Mouse (Mus musculus): ENCODE results near the gene Nrn1.

Gene Nrn1

DNA sequence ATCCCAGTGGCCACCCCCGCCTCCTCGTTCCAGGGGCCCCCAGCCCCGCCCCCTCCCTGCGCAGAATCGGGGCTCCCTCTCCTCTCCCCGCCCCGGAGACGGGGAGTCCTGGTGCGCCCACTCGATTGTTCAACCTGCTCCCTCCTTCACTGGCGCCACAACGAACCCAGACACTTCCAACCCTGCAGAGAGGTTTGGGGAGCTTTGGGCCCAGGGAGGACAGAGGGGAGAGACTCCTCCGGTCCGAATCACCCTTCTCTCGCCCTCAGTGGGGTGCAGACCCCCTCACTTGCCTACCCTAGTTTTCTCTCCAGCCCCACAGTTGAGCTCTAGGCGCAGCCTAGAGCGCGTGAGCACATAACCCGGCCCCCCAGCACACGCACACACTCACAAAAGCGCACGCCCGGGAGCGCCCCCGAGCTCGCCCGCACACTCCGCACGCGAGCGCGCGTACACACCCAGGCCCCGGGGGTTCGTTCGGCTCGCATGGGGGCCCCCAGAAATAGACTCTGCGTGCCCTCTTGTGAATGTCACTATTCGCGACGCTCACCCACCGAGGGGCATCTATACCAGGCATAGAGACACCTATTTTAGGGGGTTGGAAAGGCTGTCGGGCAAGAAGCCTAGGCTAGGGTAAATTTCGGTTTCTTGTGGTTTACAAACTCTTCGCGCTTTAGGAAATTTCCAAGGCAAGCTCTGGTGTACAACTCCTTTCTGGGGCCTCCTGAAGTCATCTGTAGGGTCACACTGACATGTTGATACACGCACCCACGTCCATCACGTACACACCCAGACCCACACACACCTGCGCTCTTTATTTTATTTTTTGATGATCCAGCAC, at the start of gene Nrn1:
Gene Nrn1, minus strand, starts transcription at position 401 of the 841 bp plus-strand sequence.
- DNase-seq, result no peak

DNA sequence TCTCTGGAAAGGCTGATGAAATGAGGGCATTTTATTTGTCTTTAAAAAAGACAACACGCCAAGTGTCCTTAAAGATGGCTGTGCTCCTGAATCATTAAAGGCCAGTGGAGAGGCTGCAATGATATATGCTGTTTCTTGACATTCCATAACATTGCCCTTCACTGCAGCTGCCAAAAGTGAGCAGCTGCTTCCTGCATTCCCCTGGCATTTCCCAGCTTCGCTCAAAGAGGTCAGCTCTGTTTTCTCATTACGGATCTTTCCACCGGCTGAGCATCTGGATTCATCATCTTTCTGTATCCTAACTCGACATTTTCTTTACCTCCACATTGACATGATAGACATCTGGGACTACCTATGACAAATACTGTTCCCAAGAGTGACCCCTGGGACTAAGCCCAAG, 44.7 kb upstream of the Nrn1 start:
- no peak for DNase-seq

GRCm38 (mm10) chr13:36766801-36767200, 31.9 kb upstream of the Nrn1 start:
- DNase-seq, result no peak

DNA sequence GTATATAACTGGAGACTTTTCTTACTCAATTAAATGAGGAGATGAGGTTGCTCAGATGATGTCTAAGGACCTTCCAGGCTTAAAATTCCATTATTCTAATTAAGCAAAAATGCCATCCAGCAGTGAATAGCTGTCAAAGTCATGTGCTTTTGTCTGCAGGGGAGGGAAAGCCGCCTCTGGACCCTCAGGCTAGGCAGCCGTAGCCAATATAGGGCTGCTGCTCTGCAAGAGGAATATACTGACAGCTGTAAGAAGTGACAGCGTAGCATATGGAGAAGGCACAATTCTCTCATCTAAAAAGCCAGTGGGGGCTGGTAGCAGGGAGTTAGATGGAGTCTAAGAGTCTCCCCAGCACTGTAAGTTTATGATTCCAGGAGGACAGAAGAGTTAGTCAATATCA, 16.9 kb upstream of the Nrn1 start:
- DNase-seq, result no peak

DNA sequence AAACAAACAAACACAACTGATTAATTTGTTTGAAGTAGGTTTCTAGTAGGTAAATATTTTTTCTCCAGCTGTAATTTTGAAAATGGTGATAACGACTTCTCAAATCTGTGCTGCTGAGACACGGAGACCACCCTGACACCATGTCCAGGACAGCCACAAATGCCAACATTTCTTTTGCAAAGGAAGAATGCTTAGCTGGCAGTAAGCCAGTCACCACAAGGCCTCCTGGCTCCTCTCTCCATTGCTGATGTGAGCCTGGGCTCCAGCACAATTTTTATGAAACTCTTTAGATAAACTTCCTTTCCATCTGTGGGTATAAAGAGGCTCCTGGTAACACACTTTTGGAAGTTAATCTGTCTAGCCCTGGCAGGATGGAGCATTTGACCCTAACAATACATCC, 15.1 kb upstream of the Nrn1 start:
- DNase-seq, result no peak

DNA sequence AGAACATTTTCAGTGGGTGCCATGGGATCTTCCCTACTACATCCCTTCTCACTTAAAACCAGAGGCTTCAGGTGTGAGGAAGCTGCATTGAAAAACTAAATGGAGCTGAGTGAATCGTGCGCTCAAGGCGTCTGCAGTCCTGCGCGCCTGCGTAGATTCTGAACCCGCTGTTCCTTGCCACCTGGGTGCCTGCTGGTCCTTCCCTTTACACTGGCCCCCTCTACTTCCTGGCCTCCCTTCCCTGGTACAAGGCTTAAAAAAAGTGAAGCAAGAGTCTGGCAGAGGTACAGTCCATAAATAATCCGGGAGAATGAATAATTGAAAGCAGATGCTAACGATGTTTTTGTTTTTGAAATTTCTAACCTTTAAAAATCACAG, 1.7 kb upstream of the Nrn1 start:
- no peak for DNase-seq

DNA sequence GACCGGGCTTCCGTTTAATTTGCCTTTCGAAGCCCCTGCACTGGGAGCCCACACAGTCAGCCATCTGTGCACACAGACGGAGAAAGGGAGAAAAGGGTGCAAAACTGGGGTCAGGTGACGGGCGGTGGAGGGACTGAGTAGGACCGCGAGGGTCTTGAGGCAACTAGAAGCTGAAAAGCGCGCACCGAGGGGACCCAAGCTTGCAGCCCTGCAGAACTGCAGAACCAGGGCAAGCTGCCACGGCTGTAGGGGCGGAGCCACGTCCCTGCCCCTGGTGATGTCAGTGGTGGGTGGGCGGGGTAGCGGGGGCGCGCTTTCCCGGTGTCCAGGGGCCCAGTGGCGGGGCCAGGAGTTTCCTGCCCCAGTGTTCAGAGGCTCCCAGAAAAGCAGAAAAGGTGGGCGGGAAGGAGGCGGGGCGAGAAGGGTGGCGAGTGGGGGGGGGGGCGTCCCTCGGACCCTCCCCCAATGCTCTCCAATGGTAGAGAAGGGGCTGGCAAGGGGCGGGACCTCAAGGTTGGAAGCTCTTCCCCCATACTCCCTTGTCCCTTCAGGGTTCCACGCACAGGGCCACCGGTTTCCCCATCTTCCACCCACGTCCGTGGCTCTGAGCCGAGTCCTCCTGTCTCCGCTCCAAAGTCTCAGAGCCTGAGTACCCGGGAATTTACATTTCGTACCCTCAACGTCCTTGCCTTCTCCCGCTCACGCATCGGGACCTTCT, 1.1 kb upstream of the Nrn1 start:
- DNase-seq, result no peak

DNA sequence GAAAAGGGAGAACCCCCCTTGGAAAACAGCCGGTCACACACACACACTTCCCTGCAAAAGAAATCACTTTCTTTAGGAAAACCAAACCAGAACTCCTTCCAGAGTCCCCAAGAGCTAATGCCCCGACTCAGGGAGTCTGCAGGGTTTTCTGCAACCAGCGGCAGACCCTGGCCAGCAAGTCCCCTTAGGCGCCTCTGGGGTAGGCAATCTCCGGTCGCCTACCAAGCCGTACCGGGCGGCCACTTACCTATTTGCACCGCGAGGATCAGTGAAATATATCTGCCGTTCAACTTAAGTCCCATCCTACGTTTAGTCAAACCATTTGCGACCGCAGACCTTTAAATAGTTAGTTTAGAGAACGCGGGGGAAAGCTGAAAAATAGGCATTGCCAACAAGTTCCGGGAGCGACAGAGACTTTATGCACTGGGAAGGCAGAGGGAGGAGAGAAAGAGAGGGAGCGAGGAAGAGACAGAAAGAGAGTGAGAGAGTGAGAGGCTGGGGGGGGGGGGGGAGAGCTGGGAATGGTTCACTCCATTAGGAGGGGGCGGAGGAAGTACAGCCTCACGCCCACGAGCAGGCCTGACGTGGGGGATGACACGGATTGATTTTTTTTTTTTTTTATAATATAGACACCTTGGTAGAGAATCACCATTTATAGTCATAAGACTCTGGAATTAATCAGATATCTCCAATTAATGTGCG, 791 bp downstream of the Nrn1 start:
- DNase-seq, result no peak

DNA sequence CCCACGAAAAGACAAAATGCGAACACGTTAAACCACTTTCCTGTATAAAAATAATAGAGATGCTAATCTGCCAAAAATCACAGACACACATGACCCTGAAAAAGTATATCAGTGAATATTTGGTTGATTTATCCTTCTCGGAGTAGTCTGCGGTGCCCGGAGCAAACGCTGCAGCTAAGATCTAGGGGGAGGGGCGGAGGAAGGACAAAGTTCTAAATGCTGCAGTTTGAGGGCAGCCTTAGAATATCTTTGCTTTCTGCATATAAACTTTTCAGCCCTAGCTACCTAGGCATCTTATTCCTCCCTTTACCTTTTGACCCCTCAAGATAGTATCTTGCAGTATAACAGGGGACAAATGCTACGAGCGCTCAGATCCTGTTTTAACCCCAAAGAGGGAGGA, 1.4 kb downstream of the Nrn1 start:
- no peak for DNase-seq

DNA sequence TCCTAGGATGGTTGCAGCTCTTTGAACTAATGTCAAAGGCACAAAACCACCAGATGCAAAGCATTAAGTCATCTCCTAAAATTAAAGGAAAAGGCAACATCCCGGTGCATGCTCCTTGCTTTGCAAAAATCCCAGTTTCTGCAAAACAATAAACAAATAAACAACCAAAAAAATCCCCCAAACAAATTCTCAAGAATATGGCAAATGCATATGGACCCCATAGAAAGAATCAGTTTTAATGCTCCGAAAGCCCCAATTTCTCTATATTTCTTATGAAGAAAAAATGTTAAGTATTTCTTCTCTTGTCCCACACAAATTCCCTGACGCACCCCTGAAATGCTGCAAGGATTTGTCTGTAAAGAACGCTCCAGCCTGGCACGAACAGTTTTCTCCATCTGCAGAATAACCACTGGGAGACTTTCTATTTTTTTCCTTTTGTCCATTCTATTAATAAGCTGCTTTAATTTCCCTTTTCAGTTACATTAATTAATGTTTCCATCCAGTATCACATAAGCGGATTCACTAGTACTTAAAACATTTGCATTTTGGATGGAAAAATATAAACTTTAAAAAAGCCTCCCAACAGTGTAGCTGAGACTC, 1.9 kb downstream of the Nrn1 start:
- no peak for DNase-seq

GRCm38 (mm10) chr13:36731931-36732461, 2.9 kb downstream of the Nrn1 start:
- DNase-seq, result no peak

DNA sequence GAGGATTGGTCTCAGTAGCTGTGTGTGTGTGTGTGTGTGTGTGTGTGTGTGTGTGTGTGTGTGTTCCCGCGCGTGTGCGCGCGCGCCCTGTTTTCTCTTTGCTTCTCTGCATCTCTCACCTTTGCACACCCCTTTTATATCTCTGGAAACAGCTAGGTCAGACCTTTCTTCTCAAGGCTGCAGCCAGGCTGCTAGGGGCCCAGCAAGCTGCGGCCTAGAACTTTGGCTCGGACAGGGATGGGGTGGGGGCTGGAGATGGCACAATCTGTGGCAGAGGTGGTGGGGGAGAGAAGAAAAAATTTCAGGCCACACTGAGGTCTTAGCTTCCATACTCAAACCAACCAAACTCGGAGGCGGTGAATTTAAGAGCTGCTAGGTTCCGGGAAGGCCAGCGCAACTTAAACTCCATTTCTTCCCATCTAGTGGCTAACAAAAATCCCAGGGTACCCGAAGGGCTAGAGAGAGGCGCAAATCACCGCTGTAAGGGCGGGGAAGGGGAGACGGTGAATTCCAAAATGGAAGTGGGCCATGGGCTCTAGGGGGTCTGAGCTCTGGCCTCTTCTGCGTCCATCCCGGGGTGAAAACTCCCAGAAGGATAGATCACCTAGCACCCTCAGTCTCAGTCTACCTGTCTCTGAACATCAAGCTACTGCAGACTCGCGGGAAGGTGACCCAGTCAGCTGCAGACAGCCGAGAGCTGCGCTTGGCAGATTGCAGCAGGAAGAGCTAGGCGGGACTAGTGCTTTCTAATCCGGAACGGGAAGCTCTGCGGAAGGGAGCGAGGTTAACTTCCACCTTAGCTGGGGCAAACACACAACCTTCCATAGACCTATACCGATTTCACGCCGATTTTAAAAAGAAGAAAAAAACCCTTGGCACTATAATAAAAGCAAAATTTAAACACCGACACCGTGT, 3.7 kb downstream of the Nrn1 start:
- no peak for DNase-seq

GRCm38 (mm10) chr13:36730341-36730761, 4.6 kb downstream of the Nrn1 start:
- no peak for DNase-seq

DNA sequence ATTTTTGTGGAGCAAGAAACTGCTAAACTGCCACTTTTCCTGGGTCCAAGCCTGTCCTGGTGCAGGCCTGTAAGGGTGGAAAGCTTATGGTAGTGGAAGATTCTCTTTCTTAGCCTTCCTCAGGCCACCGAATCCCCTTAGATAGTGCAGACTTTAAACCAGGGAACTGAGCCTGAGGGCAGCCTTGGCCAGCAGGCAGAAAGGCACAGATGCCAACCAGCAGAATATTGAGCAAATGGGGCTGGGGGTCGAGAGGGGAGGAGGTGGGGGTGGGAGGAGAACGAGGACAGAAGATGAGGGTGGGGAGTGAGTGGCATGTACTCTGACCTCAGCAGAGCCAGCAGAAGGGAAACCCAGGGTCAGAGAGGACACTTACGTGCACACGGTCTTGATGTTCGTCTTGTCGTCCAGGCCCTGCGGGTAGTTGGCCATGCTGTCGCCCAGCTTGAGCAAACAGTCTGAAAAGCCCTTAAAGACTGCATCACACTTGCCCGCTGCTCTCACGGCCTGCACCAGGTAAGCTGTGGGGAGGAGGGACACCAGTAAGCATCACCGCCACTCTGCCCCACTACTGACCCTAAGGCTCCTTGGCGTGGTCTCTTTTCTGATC, 5.1 kb downstream of the Nrn1 start:
- DNase-seq, result no peak

GRCm38 (mm10) chr13:36728509-36728908, 6.4 kb downstream of the Nrn1 start:
- no peak for DNase-seq

DNA sequence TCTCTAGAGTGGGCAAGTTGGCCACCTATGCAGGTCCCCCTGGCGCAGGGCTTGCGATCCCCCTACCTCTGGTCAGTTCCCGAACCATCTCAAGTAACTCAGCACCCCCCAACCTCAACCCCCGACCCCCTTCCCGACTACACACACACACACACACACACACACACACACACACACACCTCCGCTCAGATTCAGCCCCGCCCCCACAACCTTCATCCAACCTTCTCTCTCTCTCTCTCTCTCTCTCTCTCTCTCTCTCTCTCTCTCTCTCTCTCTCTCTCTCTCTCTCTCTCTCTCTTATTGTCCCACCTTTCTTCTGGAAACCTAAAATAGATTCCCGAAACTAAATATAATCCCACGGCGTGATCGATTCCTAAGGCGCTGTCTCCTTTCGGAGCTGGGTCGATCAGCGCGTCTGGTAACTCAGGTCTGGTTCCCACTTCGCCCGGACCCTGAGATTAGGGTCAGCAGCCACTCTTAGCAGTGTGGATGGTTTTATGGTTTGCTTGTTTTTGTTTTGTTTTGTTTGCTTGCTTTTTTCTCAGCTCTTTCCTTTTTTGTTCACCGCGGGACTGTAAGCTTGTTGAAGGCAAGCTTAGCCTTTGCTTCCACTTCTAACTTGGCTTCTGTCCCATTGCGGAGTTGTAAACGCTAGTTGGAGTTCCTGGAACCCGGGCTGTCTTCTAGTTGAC, 7.0 kb downstream of the Nrn1 start:
- DNase-seq, result no peak

DNA sequence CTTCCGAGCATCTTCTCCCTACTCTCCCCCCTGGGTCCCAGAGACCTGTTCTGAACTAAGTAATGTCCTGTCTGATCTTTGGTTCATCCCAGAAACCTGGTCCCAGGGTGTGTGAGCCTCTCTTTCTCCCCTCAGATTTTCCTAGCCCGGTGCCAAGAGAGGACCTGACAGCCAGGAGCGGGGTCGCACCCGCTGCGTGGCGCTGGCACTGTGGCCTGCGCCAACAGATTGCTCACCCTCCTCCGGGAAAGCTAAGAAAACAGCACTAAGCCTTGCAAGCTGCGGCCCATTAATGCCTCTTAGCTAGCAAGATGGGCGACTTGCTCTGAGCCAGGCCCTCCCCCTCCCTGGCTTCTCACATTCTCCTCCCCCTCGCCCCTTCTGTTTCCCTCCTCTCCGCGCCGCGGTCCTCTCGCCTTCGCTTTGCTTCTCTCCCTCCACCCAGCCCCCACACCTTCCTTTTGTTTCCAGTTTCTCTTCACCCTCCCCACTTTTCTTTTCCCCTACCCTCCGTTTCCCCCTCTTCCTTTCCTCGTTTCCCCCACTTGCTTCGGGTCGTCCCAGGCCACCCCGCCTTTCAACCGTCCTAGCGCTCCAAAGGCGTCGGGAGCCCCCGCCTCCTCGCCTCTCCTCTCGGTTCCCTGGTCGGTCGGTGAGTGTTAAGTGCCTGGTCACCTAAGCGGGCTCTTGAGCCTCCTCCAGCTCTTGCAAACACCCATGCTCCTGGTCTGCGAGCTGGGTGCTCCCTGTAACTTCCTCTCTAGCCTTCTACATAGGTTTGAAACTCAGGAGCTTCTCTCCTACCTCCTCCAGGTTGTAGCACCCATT, 7.8 kb downstream of the Nrn1 start:
- no peak for DNase-seq

GRCm38 (mm10) chr13:36726551-36726950, 8.4 kb downstream of the Nrn1 start:
- DNase-seq, result no peak

GRCm38 (mm10) chr13:36725881-36726280, 9.1 kb downstream of the Nrn1 start:
- no peak for DNase-seq
